24 mouse cellular contexts compared by ENCODE assay signal in genomic region chr5:31823673-31824072, GRCm38 (mm10).
DNase-seq lines count a peak whose midpoint lies in the region; ATAC-seq lines count a peak whose summit lies in the region.
"Had no signal": no experiment of that assay in that cellular context is flagged by ENCODE, and none has a peak within 500 bp of the region (broad histone marks: within the 10 kb centered on the region; RNA-seq: fewer than 3 reads in every experiment).

No protein-coding gene starts in this region.

- H3K36me3 ChIP-seq in intestine, embryonic 16.5 days (ENCODE audit: control insufficient read depth, insufficient read depth, low read length) = no peaks in the 10 kb centered on the region
- H3K36me3 ChIP-seq in intestine, embryonic 15.5 days = no peaks in the 10 kb centered on the region
- H3K36me3 ChIP-seq in midbrain, embryonic 16.5 days (ENCODE audit: control insufficient read depth, insufficient read depth, low read length) = no peaks in the 10 kb centered on the region
- H3K36me3 ChIP-seq: embryonic facial prominence, embryonic 12.5 days; forebrain, embryonic 15.5 days; heart, embryonic 15.5 days; limb, embryonic 10.5 days; liver, embryonic 13.5 days; lung, embryonic 15.5 days; neural tube, embryonic 13.5 days had no signal

- H3K27me3 ChIP-seq in intestine, embryonic 16.5 days (replicated peaks; ENCODE audit: control insufficient read depth, insufficient read depth, low read length) = no peaks in the 10 kb centered on the region
- H3K27me3 ChIP-seq in intestine, embryonic 15.5 days (replicated peaks) = no peaks in the 10 kb centered on the region
- no peaks in the 10 kb centered on the region for H3K27me3 ChIP-seq in midbrain, embryonic 16.5 days (ENCODE audit: control insufficient read depth, insufficient read depth, low read depth, low read length)
- H3K27me3 ChIP-seq: embryonic facial prominence, embryonic 12.5 days; forebrain, embryonic 15.5 days; heart, embryonic 15.5 days; liver, embryonic 13.5 days; lung, embryonic 15.5 days; neural tube, embryonic 13.5 days; Patski had no signal

- no peak overlapping the region for H3K9ac ChIP-seq in intestine, embryonic 16.5 days (ENCODE audit: low read depth, low read length)
- H3K9ac ChIP-seq in intestine, embryonic 15.5 days = no peak overlapping the region
- H3K9ac ChIP-seq in midbrain, embryonic 16.5 days (ENCODE audit: low read depth, low read length) = no peak overlapping the region
- H3K9ac ChIP-seq: embryonic facial prominence, embryonic 12.5 days; forebrain, embryonic 15.5 days; heart, embryonic 15.5 days; liver, embryonic 13.5 days; lung, embryonic 15.5 days; neural tube, embryonic 13.5 days had no signal

- no peak overlapping the region for H3K4me2 ChIP-seq in intestine, embryonic 16.5 days (ENCODE audit: low read depth, low read length)
- H3K4me2 ChIP-seq in intestine, embryonic 15.5 days (replicated peaks) = no peak overlapping the region
- no peak overlapping the region for H3K4me2 ChIP-seq in midbrain, embryonic 16.5 days (ENCODE audit: low read length)
- H3K4me2 ChIP-seq: embryonic facial prominence, embryonic 12.5 days; forebrain, embryonic 15.5 days; heart, embryonic 15.5 days; liver, embryonic 13.5 days; lung, embryonic 15.5 days; midbrain, embryonic 11.5 days; neural tube, embryonic 13.5 days had no signal

- peaks cover 7% of the 10 kb centered on the region for H3K4me1 ChIP-seq in intestine, embryonic 16.5 days (ENCODE audit: control insufficient read depth, insufficient read depth, low read length)
- no peaks in the 10 kb centered on the region for H3K4me1 ChIP-seq in intestine, embryonic 15.5 days (replicated peaks)
- H3K4me1 ChIP-seq in midbrain, embryonic 16.5 days (ENCODE audit: control insufficient read depth, insufficient read depth, low read length) = no peaks in the 10 kb centered on the region
- H3K4me1 ChIP-seq: embryonic facial prominence, embryonic 12.5 days; forebrain, embryonic 15.5 days; limb, embryonic 10.5 days; liver, embryonic 13.5 days; lung, embryonic 15.5 days; neural tube, embryonic 13.5 days had no signal

- ATAC-seq in intestine, embryonic 16.5 days = peak; percentile 63; the same call in 1 of the 2 replicates
- no peak for ATAC-seq in intestine, embryonic 15.5 days
- no peak for ATAC-seq in midbrain, embryonic 16.5 days
- ATAC-seq: forebrain, embryonic 15.5 days; hindbrain, postnatal 0 days; Patski had no signal

- no peak overlapping the region for H3K27ac ChIP-seq in intestine, embryonic 16.5 days (ENCODE audit: low read length)
- H3K27ac ChIP-seq in intestine, embryonic 15.5 days = no peak overlapping the region
- no peak overlapping the region for H3K27ac ChIP-seq in midbrain, embryonic 16.5 days (ENCODE audit: low read length)
- H3K27ac ChIP-seq: embryonic facial prominence, embryonic 12.5 days; forebrain, embryonic 15.5 days; heart, adult 2 months; heart, embryonic 15.5 days; hindbrain, postnatal 0 days; limb, embryonic 10.5 days; liver, embryonic 13.5 days; lung, embryonic 15.5 days; neural tube, embryonic 13.5 days had no signal

- H3K4me3 ChIP-seq in intestine, embryonic 16.5 days (ENCODE audit: low read length) = no peak overlapping the region
- H3K4me3 ChIP-seq in intestine, embryonic 15.5 days (replicated peaks) = no peak overlapping the region
- H3K4me3 ChIP-seq in midbrain, embryonic 16.5 days (ENCODE audit: low read depth, low read length) = no peak overlapping the region
- H3K4me3 ChIP-seq: embryonic facial prominence, embryonic 12.5 days; erythroblast, embryonic 14.5 days; forebrain, embryonic 15.5 days; heart, adult 2 months; heart, embryonic 15.5 days; limb, embryonic 10.5 days; liver, embryonic 13.5 days; lung, embryonic 15.5 days; neural tube, embryonic 13.5 days had no signal

- peak; percentile 32 for DNase-seq in lung, postnatal 36 days
- DNase-seq in lung, postnatal 25 days (ENCODE audit: low spot score) = no peak
- peak; percentile 18 for DNase-seq in fat pad, adult 2 months (ENCODE audit: extremely low read depth, low read depth, low spot score)
- DNase-seq in left cerebral cortex, adult 8-10 months (ENCODE audit: low spot score in 2 of 2) = no peak
- DNase-seq: cerebellum, adult 11 months; gastrocnemius, postnatal 25 days; heart, adult 2 months; kidney, adult 8-10 months; liver, embryonic 13.5 days; right cerebral cortex, adult 18-20 months; thymus, postnatal 4 days had no signal

- WGBS in intestine, embryonic 16.5 days = 80% methylated on average over 3 of the region's 3 CpGs
- WGBS in intestine, embryonic 15.5 days = 73% methylated on average over 3 of the region's 3 CpGs
- 81% methylated on average over 3 of the region's 3 CpGs for WGBS in midbrain, embryonic 16.5 days

- H3K9me3 ChIP-seq in intestine, embryonic 16.5 days (ENCODE audit: control insufficient read depth, low read length) = no peaks in the 10 kb centered on the region
- H3K9me3 ChIP-seq in intestine, embryonic 15.5 days = no peaks in the 10 kb centered on the region
- H3K9me3 ChIP-seq in midbrain, embryonic 16.5 days (replicated peaks; ENCODE audit: control insufficient read depth, low read length, poor library complexity, severe bottlenecking) = no peaks in the 10 kb centered on the region
- H3K9me3 ChIP-seq: embryonic facial prominence, embryonic 12.5 days; forebrain, embryonic 15.5 days; heart, embryonic 15.5 days; limb, embryonic 10.5 days; liver, embryonic 13.5 days; lung, embryonic 15.5 days; neural tube, embryonic 13.5 days had no signal

Comparison
In these comparisons a context has a peak if more than half of its experiments do, and no peak if none do; other contexts are left out.
1. DNase-seq: peak in lung, postnatal 36 days (single experiment) and fat pad, adult 2 months (single experiment); none in lung, postnatal 25 days (single experiment) and left cerebral cortex, adult 8-10 months (0 of 2).